Mouse (Mus musculus) mouse trophoblast stem cell (cell line): ENCODE results near the gene Irak4.

Experiments used
- in situ Hi-C, 2 experiments: fragments of 300-500 bp; cut with MseI, MboI; formaldehyde crosslinking; loops; 2 replicates in 1 of 2; 3 replicates in 1 of 2; pipeline ENCODE4 v1.15.1; 2025

The Irak4 gene

DNA sequence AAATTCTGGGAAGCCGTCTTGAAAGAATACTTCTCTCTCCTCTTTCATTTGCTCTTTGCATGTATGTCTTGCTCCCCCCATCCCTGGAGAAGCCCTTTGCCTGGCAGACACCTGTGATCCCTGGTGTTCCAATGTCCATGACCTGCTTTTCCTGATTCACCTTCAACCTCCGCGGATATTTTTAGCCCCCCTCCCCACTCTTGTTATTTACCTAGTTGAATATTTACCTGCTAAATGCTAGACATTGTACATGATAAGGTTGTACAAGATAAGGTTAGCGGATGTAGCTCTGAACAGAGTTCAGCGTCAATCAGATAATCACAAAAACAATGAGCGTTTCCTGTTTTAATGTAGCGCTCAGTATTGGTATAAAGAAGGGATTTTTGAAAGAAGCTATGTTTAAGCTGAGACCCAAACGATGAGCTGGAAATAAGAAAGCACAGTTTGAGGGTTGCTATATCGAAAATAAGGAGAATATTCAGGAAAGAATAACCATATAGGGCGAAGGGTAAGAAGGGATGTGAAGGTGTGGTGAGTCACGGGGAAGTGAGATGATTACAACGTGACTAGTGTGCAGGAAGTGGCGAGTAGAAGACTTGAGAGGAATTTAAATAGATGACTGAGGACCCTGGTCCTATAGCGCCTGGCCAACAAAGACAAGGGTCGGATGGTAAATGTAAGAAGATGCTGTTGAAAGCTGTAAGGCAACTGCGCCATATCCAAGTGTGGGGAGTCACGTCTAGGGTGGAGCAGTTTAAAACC is 15.6 kb downstream of the Irak4 start:
- in situ Hi-C loops = loop anchor here in 1 of 2 experiments (10.0 kb wide), 1 partner anchor 106 kb away; no protein-coding TSS in a partner anchor

DNA sequence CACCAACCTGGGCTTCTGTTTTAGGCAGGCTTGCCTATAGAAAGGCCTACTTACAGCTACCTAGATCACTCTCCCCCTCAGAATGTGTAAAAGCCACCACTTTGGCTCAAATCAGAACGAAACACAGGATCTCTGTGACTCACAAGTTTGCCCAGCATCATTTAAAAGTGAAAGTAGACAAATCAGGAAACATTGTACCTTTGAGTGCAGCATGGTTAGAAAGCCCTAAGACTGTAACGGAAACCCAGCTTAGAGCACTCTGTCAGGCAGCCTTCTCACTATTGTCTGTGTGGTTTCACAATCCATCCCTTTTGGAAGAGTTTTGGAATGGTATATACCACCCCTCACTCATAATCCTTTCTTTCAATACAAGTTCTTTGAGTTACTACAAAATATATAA is 21.5 kb downstream of the Irak4 start:
- in situ Hi-C loops = no loop called here

DNA sequence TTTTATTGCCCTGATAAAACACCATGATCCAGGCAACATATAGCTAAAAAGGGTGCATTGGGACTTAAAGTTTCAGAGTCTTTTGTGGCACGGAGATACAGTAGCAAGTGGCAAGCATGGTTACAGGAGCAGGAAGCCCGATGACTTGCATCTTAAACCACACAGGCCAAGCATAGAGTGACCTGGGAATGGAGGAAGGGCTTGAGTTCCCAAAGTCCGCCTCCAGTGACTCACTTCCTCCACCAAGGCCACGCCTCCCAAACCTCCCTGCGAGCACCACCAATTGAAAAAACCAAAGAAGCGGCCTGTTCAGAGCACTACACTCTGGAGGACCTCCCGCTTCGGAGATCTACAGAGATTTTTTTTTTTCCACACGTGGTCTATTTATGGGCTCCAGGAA is 22.4 kb downstream of the Irak4 start:
- in situ Hi-C loops = no loop called here

DNA sequence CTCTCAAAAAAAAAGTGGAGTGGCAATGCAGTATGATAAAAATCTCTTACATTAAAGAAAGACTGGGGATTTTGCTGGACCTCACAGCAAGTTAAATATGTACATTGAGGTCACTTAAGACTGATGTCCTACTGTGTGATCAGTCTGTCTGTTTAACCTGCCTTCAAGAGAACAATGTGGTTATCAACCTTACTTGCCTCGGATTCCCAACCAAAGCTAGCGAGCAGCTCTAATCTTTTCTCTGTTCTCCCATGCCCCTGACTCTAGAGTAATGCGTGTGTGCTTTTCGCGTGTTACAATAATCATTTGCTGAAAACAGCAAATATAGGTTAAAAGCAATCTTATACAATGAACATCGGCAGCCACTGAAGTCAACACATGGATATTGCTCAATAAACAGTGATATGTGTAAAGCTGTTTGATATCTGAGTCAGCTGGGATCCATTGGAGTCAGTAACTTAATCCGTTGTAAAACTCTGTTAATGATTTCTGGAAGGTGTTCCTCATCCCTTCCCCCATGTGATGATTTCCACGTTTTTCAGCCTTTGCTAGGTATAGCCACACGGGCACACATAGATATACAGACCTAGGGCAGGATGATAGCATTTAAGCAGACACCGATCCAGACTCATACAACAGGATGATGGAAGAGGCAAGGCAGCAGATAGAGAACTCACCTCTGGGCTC is 25.2 kb downstream of the Irak4 start:
- in situ Hi-C loops = no loop called here

DNA sequence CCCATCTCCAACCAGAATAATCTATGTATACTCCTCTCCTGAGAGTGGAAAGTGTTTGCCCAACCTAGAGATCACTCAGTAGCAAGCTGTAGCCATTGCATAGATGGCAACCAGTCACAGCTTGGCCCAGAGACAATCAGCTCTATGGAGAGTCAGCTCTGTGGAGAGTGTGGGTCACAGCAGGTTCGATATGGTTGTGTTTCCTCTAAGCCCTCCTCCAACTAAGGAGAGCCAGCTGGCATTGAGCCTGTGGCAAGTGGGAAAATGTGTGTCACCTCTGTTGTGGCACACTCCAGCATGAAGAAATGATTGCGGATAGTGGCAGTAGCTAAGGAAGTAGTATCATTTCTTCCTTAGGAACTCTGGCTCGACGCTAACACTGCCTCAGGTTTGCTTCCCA is 28.1 kb downstream of the Irak4 start:
- in situ Hi-C loops = no loop called here

DNA sequence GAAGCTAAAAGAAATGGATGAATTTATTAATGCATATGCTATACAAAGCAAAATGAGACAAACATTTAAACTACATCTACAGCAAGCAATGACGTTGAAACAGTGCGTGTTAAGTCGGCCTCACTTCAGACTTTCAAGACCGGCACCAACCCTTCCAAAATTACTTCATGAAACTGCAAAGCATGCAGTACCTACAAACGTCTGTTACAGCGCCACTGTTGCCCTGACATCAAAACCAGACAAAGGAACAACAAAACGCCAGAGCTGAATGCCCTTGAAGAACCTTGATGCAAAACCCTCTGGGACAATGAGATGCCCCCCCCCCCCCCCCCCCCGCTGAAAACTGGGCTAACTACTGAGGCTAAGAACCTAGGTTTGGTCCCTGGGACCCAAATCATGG is 29.3 kb downstream of the Irak4 start:
- in situ Hi-C loops = no loop called here

DNA sequence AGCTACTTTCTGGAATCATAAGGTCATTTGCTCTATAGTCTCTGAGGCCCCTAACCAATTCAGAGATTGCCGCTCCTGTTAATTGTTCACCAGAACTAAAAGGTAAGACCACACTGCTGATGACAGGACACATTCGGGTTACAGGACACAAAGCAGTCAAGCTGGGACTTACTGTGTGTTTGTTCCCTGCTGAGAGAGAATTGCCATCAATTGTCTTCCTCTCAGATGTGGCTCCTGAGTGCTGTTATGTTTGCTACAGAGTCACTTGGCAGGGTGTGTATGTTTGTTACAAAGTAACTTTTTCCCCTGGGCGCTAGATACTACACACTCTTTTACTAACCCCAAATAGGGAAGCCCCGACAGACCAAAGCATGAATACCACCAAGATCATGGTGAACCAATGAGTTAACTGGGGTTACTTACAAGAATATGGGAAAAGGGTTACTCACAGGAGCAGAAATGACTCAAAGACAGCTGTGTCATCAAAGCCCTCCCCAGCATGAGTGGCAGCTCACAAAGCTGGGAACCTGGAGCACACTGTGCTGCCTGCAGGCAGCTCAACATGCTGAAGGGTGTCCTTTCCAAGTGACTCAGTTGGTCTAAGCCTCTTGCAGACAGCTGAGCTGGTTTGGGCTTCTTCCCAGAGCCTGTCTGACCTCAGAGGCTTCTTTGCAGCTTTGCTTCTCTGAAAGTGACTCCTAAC is 31.3 kb downstream of the Irak4 start:
- in situ Hi-C loops = no loop called here

DNA sequence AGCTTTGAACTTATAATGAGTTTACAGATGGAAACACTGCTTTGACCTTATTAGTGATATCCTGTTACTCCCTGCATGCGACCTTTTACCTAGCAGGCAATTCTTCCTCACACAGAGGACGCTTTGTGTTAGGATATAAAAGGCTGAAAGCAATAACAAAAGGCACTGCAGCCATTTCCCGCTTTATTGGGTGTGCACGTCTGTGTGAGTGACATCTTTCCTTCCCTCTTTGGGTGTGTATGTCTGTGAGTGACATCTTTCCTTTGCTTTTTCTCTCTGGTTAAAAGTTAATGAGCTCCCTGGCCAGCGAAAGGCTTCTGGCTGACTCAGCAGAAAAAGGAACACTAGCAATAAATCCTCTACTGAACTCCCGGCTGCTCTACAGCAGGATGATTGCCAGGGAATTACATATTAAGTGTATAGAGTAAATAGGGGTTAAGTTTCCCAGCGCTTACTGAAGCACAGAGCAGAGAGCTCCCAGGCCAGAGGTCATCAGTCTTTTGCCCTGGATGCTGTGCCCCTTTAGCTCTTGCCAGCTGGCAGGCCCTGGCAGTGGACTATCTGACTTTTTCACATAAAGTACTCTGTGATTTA is 38.7 kb downstream of the Irak4 start:
- in situ Hi-C loops = no loop called here

DNA sequence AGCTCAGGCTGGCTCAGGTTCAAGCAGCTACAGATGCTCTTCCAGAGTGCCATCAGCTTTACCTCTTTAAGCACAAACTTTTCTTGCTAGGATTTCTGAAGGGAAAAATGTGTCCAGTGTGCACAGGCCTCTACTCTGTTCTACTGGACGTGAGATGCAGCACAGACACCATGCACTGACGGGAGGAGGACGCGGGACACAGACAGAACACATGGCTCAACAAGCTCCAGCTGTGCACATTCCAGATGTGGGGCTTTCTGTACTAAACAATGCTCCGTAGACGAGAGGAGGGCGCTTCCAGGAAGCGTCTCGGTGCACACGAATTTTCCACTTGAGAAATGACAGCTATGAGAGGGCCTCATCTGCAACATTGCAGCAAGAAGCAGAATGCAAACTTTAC is 39.7 kb downstream of the Irak4 start:
- in situ Hi-C loops = no loop called here

DNA sequence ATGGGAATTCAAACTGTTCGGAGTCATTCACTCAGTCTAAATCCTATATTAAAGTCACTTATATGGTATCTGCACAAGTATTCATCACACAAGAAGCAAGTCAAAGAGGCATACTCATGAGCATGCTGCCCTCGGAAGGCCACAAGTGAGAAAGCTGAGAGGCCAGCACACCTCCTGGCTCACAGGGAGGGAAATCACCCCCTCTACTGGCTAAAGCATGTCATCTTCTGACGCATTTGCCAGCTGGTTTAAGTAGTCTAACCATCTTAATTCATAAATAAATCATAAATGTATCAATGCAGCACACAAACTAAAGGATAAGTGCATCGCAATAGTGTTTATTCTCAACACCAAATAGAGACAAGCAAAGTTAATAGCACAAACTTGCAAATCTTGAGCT is 41.3 kb downstream of the Irak4 start:
- in situ Hi-C loops = no loop called here

DNA sequence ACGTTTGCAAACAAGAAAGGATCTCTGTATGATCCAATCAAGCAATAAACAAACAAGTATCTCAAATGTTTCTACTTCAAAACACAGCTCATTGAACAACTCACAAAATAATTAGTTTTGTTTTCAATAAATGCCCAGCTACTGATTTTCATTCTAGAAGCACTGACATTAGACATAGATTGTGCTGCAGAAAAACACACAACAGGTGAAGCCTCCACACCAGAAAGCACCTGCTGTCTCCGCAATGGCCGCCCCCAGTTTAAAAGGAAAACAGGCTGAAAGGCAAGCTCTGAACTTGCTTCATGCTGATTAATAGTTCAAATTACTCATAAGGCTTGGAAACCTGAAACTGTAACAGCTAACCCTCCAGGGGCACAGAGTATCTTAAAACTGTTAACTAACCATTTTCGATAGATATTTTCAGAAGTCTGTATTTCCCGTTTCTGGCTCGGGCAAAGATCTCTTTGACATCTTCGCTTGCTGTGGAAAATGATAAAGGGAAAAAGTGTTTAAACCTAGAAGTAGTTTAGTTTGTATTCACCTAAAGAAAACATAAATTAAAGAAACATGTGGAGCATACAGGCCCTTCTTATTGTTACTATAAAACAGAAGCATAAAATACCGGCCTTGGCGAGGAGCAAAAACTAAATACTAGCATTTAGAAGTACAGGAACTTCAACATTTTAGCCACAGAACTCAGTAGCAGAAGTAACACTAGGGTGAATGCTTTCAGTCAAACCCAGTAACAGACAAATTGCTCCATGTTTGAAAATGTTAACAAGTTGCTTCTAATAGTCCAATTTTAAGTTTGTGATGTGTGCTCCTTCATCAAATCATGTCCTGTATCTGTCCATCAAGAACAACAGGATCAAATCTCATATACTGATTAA is 44.6 kb downstream of the Irak4 start:
- in situ Hi-C loops = no loop called here

DNA sequence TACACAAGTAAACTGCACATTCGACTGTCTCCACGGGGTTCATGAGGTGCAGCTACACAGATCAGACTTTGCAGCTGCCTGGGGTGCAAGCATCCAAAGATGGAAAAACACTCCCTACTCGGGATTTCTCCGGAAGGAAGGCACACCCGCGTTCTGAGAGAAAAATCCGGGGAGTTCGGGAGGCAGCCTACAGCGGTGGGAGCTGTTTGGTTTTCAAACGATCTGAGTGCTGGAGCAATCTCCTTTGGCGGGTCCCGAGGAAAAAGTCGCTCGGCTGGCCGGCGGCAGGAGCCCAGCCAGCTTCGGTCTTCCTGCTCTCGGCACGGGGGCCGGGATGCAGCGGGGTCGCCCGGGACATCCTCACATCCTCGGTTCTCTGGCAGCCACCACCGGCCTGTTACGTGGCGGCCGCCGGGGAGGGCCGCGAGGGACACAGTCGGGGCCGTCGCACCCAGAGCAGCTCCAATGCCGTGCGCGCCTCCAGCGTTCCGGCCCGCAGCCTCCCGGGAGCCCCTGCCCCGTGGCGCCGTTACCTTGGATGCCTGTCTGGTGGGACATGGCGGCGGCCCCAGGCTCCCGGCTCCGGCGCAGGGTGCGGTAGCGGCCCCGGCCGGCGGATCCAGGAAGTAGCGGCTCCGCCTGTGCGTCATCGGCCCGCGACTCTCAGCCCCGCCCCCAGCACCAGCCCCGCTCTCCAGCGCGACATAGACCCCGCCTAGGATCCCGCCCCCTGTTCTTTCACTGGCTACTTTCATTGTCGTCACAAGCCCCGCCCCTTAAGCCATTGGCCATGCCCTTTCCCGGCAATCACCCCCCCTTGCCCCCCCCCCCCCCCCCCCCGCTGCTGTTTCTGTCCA is 46.0 kb downstream of the Irak4 start, which contains the start of gene Twf1:
Gene Twf1 (minus strand): TSS at position 671 of the 857 bp plus-strand sequence.
- in situ Hi-C loops = no loop called here

DNA sequence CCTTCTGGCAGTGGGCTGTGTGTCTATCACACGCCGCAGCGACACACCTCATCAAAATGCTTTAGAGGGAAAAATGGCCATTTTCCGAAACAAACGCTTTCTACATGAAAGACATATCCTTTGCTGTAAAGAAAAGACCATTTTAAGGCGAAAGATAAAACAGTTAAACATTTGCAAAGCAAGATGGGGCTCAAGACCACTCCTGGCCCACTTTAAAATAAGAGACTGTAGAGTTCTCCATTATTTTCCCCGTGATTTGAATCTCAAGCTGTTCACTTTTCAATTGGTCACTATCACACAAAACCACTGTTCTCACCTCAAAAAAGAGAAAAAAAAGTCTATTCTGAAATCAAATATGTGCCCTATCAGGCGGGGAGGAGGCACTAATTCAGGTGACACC is 46.6 kb downstream of the Irak4 start:
- in situ Hi-C loops = no loop called here

DNA sequence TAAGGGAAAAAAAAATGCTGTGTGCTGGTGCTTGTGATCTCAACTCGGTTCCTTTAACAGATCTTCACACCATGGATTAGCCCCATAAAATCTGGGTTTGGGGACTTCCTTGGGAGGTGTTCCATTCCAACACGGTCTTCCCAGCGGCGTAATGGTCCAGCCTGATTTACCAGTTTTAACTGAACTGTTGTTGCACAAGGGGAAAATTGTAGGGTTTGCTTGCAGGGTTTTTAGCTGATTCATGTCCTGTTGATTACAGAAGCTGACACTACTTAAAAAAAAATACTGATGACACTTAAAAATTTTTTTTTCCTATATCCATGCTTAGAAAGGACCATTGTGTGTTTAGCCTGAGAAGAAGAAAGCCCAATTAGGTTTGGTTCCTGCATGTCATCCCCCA is 47.9 kb downstream of the Irak4 start:
- in situ Hi-C loops = no loop called here

DNA sequence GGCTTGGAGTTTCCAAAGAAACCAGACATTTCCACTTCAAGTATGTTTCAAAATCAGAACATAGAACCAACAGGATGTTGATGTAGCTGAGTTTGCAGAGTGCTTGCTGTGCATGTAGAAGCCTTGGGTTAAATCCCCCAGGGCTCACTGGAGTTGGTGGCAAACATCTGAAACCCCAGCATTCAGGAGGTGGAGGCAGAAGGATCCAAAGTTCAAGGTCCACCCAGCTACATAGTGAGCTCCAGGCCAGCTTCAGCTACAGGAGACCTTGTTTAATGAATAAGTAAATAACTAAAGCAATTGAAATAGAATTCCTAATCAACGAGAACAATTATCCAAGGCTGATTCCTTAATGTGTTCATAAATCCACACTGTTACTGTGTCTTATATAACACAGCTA is 50.1 kb downstream of the Irak4 start:
- in situ Hi-C loops = no loop called here

DNA sequence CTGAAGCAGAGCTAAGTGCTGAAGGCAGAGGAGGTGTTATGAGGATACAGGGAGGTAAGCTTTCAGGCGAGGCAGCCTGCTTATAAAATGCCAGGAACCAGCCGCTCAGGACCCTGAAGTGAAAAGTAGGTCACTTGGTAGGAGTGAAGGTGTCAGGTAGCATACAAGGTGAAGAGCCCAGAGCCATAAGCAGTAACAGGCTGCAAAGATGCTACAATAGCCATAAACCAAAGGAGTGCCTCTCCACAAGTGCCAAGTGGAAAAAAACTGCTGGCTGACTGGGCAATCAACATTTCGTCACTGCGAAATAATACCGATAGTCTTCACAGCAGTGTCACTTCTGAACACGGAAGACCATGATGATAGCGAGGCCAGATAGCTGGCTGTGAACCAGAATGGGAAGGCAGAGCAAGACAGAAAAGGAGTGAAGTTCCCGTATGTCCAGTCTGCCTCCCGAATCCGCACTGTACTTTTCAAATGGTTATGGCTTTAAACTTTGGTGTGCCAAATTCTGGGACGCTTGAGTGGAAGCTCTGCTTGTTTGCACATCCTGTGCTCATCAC is 56.8 kb downstream of the Irak4 start:
- in situ Hi-C loops = no loop called here

DNA sequence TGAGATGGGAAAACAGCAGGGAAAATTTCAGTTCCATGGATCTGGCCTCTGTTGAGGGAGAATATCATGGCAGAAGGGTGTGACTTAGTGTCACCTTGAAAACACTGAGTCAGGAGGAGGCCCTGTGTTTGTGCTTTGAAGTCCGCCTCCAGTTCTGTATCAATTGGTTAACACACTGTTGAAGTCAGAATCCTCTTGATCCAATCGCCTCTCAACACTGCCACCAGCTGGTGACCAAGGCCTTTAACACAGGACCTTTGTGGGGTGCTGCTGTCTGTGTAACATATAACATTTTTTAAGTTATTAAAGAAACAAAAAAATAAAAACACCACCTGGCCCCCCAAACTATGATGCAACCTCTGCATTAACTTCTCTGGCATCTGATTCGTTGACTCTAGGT is 57.9 kb downstream of the Irak4 start:
- in situ Hi-C loops = no loop called here

DNA sequence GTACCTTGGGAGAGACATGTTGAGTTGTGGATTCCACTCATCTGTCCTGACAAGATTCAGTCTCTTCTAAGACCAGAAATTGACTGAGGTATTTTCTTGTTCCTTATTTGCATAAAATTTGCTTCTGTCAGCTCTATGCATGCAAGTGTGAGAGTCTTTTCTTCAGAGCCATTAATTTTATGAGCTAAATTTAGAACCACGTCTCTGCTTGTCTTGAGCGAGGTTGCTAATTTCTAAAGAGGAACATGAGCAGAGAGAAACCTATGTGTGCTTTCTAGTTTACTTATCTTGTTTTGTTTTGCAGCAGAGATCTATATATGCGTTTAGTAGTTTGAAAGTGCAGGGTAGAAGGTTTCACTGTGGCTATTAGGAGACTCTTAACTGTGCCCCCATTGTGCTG is 59.0 kb downstream of the Irak4 start:
- in situ Hi-C loops = no loop called here

DNA sequence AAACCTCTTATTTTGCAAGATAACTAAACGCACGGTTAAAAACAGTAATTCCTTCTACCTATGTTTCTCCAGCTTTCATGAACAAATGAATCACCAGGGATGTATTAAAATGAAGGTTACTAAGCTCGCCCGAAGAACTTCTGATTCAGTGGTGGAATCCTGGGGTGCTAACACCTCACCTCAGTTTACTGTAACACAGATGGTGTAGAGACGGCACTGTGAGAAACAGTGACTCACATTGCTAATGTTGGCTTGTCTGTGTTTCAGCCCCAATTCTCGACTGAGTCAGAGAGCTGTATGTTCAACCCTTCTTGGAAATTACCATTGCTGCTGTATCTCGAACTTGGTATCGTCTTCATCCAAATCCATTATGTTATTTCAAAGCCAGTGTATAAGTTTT is 64.3 kb downstream of the Irak4 start:
- in situ Hi-C loops = no loop called here

DNA sequence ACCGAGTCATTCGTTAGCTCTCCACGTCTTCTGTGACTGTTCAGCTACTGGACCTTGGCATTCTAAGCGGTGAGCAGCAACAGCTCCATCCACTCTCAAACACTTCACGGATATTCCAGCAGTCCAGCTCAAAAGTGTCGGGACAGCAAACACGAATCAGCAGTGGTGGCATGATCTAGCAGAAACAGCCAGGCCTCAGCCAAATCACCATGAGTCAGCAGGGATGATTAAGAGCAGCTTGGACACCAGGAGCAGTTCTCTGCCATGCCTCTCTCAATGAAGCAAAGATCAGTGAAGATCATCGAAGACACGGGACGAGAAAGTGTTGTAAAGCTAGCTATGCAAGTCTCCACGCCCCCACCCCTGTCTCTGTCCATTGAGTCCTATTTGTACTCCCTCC is 72.6 kb downstream of the Irak4 start:
- in situ Hi-C loops = no loop called here
